In genomic region chr13:18465921-18466320, GRCm38 (mm10) we compare ENCODE assay signal across 28 mouse cellular contexts.
DNase-seq lines count a peak whose midpoint lies in the region; ATAC-seq and TF ChIP-seq lines count a peak whose summit lies in the region.
"Had no signal": no experiment of that assay in that cellular context is flagged by ENCODE, and none has a peak within 500 bp of the region (broad histone marks: within the 10 kb centered on the region; RNA-seq: fewer than 3 reads in every experiment).

No protein-coding gene starts in this region.

- intact Hi-C loops in gastrocnemius, postnatal 36 days (cut with DNase I) = no loop called here

- no peaks in the 10 kb centered on the region for H3K9me3 ChIP-seq in intestine, postnatal 0 days (ENCODE audit: control insufficient read depth)
- H3K9me3 ChIP-seq in stomach, postnatal 0 days (ENCODE audit: control insufficient read depth, low read length) = no peaks in the 10 kb centered on the region
- H3K9me3 ChIP-seq: embryonic facial prominence, embryonic 12.5 days; heart, embryonic 13.5 days; hindbrain, embryonic 10.5 days; hindbrain, embryonic 15.5 days; limb, embryonic 13.5 days; megakaryocyte, embryonic 14.5 days; midbrain, embryonic 12.5 days had no signal

- no peak overlapping the region for H3K9ac ChIP-seq in intestine, postnatal 0 days (ENCODE audit: low read depth, low read length)
- H3K9ac ChIP-seq in stomach, postnatal 0 days (ENCODE audit: low read length) = no peak overlapping the region
- H3K9ac ChIP-seq: embryonic facial prominence, embryonic 12.5 days; heart, embryonic 13.5 days; hindbrain, embryonic 15.5 days; limb, embryonic 13.5 days; midbrain, embryonic 12.5 days had no signal

- no peak overlapping the region for H3K27ac ChIP-seq in intestine, postnatal 0 days (ENCODE audit: low read depth, low read length)
- H3K27ac ChIP-seq in stomach, postnatal 0 days (replicated peaks) = no peak overlapping the region
- H3K27ac ChIP-seq: embryonic facial prominence, embryonic 12.5 days; heart, embryonic 13.5 days; hindbrain, embryonic 10.5 days; hindbrain, embryonic 15.5 days; kidney, postnatal 0 days; limb, embryonic 13.5 days; midbrain, embryonic 12.5 days had no signal

- no peaks in the 10 kb centered on the region for H3K27me3 ChIP-seq in intestine, postnatal 0 days (replicated peaks; ENCODE audit: control insufficient read depth, insufficient read depth, low read length)
- no peaks in the 10 kb centered on the region for H3K27me3 ChIP-seq in stomach, postnatal 0 days (ENCODE audit: control insufficient read depth, insufficient read depth, low read length)
- H3K27me3 ChIP-seq: embryonic facial prominence, embryonic 12.5 days; heart, embryonic 13.5 days; hindbrain, embryonic 15.5 days; limb, embryonic 13.5 days; megakaryocyte, embryonic 14.5 days; midbrain, embryonic 12.5 days had no signal

- H3K4me1 ChIP-seq in lung, adult 2 months (ENCODE audit: control insufficient read depth, insufficient read depth, low read length) = no peaks in the 10 kb centered on the region
- peaks cover 5% of the 10 kb centered on the region; the same call in 1 of the 2 replicates for H3K4me1 ChIP-seq in intestine, postnatal 0 days (replicated peaks; ENCODE audit: control insufficient read depth, insufficient read depth, low read length)
- H3K4me1 ChIP-seq in stomach, postnatal 0 days (replicated peaks; ENCODE audit: control insufficient read depth, insufficient read depth) = no peaks in the 10 kb centered on the region
- H3K4me1 ChIP-seq: embryonic facial prominence, embryonic 12.5 days; heart, embryonic 13.5 days; hindbrain, embryonic 10.5 days; hindbrain, embryonic 15.5 days; limb, embryonic 13.5 days; megakaryocyte, embryonic 14.5 days; midbrain, embryonic 12.5 days had no signal

- peak; percentile 84 for ATAC-seq in intestine, postnatal 0 days
- ATAC-seq in stomach, postnatal 0 days (ENCODE audit: low FRiP score, low TSS enrichment) = 0 out of 2 replicates have a peak, but pooled peaks have one; percentile 45
- ATAC-seq in frontal cortex, adult (ENCODE audit: low TSS enrichment) = no peak
- ATAC-seq: forebrain, embryonic 16.5 days; inflammation-experienced regulatory T-cells, adult 6 months had no signal

- TF ChIP-seq EP300 in stomach, postnatal 0 days (optimal IDR thresholded peaks at IDR 0.05) = no peak

- no peak overlapping the region for H3K4me2 ChIP-seq in intestine, postnatal 0 days (replicated peaks; ENCODE audit: low read depth)
- no peak overlapping the region for H3K4me2 ChIP-seq in stomach, postnatal 0 days (replicated peaks; ENCODE audit: low read depth)
- H3K4me2 ChIP-seq: embryonic facial prominence, embryonic 12.5 days; heart, embryonic 13.5 days; hindbrain, embryonic 15.5 days; limb, embryonic 13.5 days; liver, embryonic 11.5 days; midbrain, embryonic 12.5 days had no signal

- peak; percentile 4 for DNase-seq in gastrocnemius, postnatal 10 days
- DNase-seq in gastrocnemius, postnatal 36 days = no peak
- DNase-seq in lung, postnatal 10 days = peak; percentile 2
- no peak for DNase-seq in lung, adult 2 months
- DNase-seq in stomach, postnatal 0 days (ENCODE audit: low spot score) = no peak
- DNase-seq: adrenal gland, postnatal 36 days; cerebellum, adult 2 months; embryo, embryonic 11 days; gastrocnemius, postnatal 25 days; heart, postnatal 10 days; kidney, adult 8-10 months; layer of hippocampus, adult 9-11 months; lung, postnatal 4 days; retina, postnatal 1 day; right cerebral cortex, postnatal 14 days had no signal

- H3K4me3 ChIP-seq in lung, adult 2 months (replicated peaks; ENCODE audit: extremely low read depth, low read depth, low read length) = no peak overlapping the region
- no peak overlapping the region for H3K4me3 ChIP-seq in intestine, postnatal 0 days (ENCODE audit: low read depth, low read length)
- H3K4me3 ChIP-seq in stomach, postnatal 0 days (ENCODE audit: low read depth, low read length) = no peak overlapping the region
- H3K4me3 ChIP-seq: embryonic facial prominence, embryonic 12.5 days; heart, embryonic 13.5 days; hindbrain, embryonic 10.5 days; hindbrain, embryonic 15.5 days; limb, embryonic 13.5 days; megakaryocyte, embryonic 14.5 days; midbrain, embryonic 12.5 days had no signal

- no peaks in the 10 kb centered on the region for H3K36me3 ChIP-seq in intestine, postnatal 0 days (ENCODE audit: control insufficient read depth, insufficient read depth)
- H3K36me3 ChIP-seq in stomach, postnatal 0 days (ENCODE audit: control insufficient read depth, insufficient read depth, low read length) = no peaks in the 10 kb centered on the region
- H3K36me3 ChIP-seq: embryonic facial prominence, embryonic 12.5 days; heart, embryonic 13.5 days; hindbrain, embryonic 10.5 days; hindbrain, embryonic 15.5 days; limb, embryonic 13.5 days; midbrain, embryonic 12.5 days had no signal

- TF ChIP-seq POLR2A in lung, adult 2 months (IDR thresholded peaks at IDR 0.05; ENCODE audit: borderline replicate concordance, extremely low read depth, low read depth, low read length) = no peak

- WGBS in lung, adult 2 months = 67% methylated on average over 7 of the region's 7 CpGs
- 32% methylated on average over 7 of the region's 7 CpGs for WGBS in intestine, postnatal 0 days
- WGBS in stomach, postnatal 0 days = 41% methylated on average over 7 of the region's 7 CpGs

- TF ChIP-seq CTCF in lung, adult 2 months (IDR thresholded peaks at IDR 0.05; ENCODE audit: insufficient read depth, low read length) = no peak
- TF ChIP-seq CTCF in intestine, postnatal 0 days (IDR thresholded peaks at IDR 0.05; ENCODE audit: low read depth) = no peak
- no peak for TF ChIP-seq CTCF in stomach, postnatal 0 days (IDR thresholded peaks at IDR 0.05; ENCODE audit: low read depth)

Comparison
In these comparisons a context has a peak if more than half of its experiments do, and no peak if none do; other contexts are left out.
1. DNase-seq: peak in gastrocnemius, postnatal 10 days (single experiment) and lung, postnatal 10 days (single experiment); none in gastrocnemius, postnatal 36 days (0 of 2), lung, adult 2 months (single experiment) and stomach, postnatal 0 days (single experiment).